Mouse (Mus musculus): ENCODE measurements at regions not wholly inside any gene's neighbourhood (a gene's known extent, or its start where the extent isn't known, plus 50 kb on each side); places are given as distances from the start of the nearest gene placed in this dataset.
"Not testable (repeated sequence)": the region's sequence is repeated elsewhere in the genome, so short reads cannot be mapped to it uniquely, and the experiment has no call there.

DNA sequence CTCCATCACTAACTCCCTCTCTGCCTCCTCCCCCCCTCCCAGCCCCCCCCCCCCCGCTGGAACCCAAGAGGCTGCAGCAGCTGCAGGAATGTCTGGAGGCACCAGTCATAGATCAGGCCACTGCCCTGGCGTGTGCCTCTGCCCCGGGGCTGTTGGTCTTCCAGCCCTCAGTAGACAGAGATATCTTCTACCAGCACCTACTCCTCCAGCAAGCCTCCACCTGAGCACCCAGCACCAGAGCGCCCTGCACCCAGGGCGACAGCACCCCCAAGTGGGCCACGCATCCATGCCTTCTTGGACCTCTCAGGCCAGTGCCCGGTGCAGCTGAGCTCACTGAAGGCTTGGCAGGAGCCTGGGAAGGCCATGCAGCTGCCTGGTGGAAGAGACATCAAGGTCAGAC, 936.5 kb downstream of the Diaph3 start:
- DNase-seq (ENCODE audit: low read depth, low spot score) = no peak

DNA sequence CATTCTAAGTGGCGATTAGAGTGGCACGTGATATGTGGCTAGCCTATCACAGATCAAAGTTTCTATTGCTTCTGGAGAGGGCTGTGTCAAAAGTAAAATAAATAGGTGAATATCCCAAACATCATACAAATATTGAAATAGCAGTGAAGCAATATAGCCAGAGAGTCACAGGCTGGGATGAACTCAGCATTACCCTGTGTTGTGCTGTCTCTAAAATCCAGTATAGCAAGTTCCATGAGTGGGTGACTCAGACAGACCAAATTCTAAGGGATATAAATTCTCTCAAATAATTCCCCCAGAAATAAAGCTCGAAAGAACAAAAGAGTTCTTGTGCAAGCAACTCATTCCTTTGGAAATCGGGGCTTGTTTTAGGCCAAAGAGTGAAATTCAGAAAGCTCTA, 943.2 kb downstream of the Diaph3 start:
- no peak for DNase-seq (ENCODE audit: low read depth, low spot score)

DNA sequence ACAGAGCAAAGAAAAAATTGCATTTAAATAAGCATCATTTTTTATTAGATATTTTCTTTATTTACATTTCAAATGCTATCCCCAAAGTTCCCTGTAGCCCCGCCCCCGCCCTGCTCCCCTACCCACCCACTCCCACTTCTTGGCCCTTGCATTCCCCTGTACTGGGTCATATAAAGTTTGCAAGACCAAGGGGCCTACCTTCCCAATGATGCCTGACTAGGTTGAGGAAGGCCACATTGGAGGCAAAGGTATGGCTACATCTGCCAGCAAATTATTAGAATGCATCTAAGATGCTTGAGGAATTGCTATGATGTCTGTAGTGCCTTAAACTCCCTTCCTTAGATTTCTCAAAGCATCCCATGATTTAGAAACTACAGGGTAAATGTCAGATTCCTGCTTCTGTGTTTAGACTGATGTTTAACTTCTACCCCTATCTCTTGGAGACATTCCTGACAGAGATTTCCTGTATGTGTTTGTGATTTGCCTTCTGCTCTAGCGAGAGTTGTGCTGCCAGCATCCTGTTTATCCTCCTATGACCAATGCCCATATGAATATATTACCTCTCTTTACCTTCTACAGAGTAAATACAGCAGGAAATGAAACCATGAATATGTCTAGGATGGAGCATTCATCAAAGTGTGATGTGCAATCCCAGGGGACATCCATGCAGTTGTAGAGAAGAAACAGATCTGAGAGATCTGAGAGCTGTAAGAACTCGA, 956.2 kb downstream of the Diaph3 start:
- DNase-seq (ENCODE audit: low read depth, low spot score) = no peak

DNA sequence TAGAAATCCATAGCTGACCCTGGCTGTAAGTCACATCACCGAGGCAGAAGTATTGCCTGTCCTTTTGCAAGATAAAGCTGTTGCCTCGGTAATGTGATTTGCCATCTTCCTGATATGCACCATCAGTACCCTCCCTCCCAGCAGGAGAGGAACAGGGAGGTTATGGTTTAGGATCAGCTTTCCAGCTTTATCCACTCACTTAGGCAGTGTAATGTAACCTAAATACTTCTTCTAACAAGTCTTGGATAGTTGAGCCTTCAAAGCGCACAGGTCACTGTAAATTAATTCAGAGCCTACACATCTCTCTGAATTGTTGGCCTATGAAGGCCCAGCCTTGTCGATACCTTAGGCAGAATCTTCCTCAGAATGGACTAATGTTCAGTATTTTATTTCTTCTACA, 962.5 kb downstream of the Diaph3 start:
- DNase-seq (ENCODE audit: low read depth, low spot score) = no peak

DNA sequence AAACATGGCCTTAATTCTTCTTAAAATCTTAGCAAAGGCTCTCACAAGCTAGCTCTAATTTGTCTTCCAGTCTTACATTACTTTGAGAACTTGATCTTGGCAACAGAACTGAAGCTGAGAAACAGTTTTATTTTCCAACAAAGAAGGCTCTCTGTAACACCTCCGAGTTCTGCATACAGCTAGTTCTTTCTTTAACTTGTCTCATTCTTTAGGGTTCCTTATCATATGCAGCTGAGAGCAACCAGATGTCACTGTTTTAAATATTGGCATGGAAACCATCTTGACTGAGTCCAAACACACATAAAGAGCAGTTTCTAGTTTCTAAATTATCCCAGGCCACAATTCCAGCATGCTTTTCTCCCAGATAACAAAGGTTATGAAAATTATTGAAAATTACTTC, 969.9 kb downstream of the Diaph3 start:
- no peak for DNase-seq (ENCODE audit: low read depth, low spot score)

DNA sequence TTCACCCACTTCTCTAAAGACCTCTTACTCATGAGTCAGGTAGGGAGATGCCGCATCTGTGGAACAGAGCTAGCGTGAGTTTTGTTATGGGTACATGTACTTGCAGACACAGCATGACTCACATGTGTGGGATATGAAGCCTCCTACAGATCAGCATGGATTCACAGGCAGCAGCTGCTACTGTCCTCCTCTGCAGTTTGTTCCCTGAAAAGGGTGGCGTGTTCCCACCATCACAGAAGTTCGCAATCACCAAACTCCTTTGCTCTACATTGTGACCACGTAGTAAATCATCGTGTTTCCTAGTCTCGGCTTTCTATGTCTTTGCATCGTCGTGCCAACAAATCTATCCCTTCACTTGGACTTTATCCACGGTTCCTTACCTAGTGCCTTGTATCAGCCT, 981.9 kb downstream of the Diaph3 start:
- no peak for DNase-seq (ENCODE audit: low read depth, low spot score)

DNA sequence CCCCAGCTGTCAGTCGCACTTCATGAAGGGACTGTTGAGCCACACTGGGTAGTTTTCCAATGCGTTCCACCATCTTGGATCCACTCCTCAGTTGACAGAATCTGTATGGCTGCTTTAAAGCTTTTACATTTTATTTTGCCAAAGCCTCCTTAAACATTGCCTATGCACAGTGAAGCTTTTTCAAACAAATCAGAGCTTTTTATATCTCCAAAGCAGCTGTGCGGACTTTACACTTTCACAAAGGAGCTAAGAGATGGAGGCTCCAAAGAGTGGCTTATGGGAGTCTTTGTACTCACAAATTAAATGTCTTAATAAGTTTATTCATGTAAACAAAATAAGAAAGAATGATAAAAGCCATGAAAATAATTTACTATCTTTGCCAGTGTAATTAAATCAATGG, 986.3 kb downstream of the Diaph3 start:
- DNase-seq (ENCODE audit: low read depth, low spot score) = no peak

DNA sequence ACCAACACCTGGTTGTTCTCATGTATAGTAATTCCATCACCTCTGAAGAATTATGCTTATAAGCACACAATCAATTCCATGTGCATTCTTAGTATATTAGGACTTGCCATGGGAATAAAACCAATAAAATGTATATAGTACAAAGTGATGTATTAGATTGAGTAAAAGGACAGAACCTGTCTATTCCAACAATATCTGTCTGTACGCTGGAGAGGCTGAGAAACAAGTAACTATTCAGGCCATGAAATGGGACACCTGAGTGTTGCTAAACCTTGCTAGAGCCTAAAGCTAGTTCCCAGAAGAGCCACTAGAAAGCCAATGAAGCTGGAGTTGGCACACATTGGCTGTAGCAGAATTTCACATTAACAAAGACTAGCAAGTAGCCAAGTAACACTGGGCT, 989.8 kb downstream of the Diaph3 start:
- no peak for DNase-seq (ENCODE audit: low read depth, low spot score)

DNA sequence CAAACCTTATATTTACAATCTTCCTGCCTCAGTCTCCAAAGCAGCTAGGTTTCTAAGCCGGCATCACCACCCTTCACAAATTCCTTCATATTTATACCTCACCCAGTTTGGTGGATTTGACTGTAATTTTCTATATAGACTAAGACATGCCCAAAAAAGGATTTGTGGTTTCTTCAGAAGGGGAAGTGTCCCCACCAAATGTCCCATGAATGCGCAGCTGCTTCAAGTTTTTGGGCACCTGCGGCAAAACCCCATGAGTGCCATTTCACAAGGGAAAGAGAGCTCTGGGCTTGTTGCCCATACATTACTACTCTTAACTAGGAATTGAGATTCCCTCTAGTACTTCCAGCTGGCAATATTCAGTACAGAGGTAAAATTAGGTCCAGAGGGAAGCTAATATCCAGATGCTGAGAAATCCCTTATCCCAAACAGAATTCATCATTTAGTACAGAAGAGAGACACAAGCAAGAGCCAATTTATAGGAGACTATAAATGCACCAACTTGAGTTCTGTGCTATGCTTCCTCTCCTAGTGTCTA, 990.6 kb downstream of the Diaph3 start:
- DNase-seq (ENCODE audit: low read depth, low spot score) = no peak

DNA sequence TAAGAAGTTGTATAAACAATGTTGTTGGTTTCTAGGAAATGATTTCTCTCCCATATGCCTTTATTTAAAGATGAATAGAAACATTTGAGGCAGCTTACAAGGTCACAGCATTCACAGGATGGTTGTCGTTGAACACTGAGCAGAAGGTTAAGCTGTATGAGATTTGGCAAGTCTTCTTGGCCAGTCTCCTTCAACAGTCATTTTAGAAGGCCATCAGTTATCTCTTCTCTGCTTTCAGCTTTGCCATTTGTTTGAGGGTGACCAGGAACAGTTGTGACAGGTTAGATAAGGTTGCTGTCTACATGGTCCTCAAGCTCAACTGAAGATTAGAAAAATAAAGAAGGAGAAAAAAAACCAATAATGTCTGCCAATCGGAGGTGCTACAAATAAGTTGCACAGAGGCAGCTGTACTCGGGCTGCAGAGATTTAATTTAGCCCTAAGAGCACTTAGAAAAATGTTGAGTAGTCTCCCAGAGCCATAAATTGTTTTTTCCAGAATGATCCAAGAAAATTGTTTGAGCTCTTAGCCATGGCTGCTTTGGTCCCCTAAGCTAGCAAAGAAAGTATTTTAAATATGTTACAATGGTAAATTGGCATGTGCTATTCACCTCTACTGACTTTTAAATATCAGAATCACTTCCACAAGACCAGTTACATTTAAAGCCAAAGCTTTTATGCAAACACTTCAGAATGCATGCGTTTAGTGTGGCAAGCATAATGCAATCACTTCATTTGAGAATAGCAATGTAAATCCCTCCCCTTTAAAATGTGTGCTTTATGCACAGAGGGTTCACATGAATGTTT, 1025.6 kb downstream of the Diaph3 start:
- DNase-seq (ENCODE audit: low read depth, low spot score) = no peak

DNA sequence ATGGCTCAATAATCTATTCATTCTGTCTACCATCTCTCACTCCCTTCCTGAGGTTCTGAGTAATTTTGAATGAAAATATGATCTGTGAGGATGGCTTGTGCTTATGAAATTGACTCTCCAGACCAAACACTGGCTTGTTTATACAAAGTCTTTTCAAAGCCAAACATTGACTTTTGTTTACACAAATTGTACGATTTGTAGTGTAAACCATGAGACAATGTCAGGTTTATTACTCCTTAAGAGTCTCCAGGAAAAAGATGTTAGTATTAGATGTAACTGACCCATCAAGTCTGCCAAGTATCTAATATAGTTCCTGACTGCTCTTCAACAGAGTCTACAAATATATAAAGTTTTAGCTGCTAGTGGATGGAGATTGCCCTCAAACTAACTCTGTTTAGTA, 1039.5 kb downstream of the Diaph3 start:
- DNase-seq (ENCODE audit: low read depth, low spot score) = no peak

DNA sequence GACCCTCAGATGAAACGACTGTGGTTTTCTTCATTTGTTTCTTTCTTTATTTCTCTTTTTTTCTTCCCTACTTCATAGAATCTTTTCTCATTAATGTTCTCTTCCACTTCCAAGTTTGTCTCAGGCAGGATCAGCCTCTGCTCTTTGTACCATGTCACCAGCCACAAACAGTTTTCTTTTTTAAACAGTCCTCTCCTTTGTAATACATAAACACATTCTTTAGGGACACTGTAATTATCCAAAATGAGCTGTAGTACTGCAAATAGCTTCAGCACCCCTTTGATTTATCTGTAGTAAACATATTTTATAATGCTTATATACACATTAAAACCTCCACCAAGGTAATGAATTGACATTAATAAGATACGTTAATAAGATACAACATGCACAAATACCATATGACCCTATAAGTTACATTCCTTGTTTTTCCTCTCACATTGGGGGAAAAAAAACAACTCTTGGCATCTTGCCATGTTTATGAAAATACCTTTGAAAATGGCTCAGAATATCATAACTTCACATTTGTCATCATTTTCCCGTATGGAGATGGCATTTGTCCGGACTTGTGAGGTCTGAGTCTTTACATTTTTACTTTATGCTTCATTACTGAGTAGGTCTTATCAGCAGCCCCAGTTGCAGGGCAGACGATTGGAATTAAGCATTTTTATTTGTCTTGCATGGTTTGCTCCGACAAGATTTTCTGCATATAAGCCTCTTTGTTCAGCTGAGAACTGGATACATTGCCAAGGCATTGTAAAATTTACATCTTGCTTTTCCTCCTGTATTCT, 1070.5 kb downstream of the Diaph3 start:
- no peak for DNase-seq (ENCODE audit: low read depth, low spot score)

DNA sequence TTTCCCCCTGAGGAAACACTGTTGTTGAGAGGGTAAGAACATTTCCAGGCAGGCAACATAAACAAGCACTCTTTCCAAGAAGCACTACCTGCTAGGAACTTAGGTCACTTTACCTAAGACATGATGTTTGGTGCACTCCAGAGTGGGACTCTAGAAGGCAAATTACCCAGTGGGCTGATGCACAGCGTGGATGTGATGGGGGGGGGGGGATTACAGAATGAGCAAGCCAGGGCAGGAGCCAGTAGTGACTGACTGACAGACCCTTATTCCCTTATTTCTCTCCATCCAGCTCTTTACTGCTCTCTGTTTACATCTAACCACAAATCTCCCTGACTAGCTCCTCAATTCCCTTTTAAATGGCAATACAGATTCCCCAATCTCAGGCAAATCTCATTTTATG, 1071.7 kb downstream of the Diaph3 start:
- DNase-seq (ENCODE audit: low read depth, low spot score) = no peak

DNA sequence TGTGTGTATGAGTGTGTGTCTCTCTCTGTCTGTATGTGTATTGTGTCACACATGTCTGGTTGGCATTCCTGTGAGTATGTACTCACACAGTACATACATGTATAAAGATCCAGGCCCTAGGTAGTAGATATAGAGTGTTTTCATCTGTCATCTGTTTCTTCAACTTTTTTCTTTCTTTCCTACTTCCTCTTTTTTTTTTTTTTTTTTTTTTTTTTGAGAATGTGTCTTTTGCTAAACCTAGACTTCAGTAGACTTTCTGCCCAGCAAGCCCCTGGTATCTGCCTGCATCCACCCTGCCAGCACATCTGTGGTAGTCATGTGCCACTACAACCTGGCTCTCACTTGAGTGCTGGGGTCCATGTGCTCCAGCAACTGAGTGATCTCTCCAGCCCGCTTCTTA, 1073.3 kb downstream of the Diaph3 start:
- no peak for DNase-seq (ENCODE audit: low read depth, low spot score)

DNA sequence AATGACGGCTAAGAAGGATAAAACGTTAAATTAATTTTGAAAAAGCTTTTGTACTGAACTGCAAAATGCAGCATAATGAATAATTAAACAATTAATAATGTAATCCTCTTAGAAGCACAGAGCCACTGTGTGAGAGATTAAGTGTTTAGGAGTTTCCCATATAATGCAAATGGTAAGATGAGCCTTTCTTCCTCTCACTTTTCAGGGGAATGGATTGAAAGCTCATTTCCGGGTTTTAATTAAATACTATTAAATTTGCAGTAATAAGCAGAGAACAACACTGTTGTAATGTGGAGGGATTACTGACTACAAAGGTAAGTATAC, 1077.5 kb downstream of the Diaph3 start:
- DNase-seq (ENCODE audit: low read depth, low spot score) = no peak

DNA sequence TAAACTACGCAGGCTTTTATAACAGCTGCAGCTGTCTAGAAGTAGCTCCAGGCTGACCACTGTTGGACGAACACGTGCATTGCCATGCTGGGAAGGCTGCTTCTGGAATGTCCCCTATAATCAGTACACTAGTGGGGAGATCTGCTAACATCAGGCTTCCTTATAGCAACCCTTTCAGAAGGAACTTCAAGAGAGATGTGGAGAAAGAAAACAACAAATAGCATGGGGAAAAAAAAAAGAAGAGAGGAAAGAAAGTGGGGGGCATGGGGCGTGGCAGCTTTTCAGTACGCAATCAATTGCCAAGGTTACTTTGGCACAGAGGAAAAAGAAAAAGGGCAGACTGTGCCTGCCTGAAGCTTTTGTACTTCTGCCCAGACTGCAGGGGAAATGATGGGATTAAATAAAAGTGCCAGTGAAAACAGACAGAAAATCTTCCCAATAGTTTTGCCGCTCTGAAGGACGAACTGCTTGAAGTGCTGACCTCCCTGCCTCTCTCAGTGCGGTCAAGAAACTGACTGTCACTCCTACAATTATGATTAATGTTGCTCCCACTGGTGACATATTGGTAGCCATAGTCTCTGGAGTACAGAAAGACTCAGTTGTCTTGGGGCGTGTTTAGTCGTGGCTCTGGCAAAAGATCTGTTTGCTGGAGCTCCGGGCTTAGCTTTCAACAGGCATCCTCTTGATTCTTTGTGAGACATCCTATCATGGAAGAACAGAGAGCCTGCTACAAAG, 1078.0 kb downstream of the Diaph3 start:
- no peak for DNase-seq (ENCODE audit: low read depth, low spot score)

DNA sequence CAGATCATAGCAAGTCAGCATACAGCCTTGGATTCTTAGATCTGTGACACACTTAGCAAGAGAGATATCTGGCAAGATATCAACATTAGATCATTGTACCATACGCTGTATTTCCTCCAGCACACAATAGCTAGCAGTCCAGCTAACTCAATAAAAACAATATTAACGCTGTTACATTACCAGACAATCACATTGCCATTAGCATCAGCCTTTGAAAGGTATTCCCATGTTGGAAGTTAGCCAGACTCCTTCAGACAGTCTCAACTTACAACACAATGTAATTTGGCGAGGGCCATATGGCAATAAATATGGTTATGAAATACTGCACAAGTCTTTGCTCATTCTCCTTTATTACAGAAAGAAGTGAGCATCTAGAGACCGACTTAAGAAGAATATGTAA, 1084.0 kb downstream of the Diaph3 start:
- DNase-seq (ENCODE audit: low read depth, low spot score) = no peak

DNA sequence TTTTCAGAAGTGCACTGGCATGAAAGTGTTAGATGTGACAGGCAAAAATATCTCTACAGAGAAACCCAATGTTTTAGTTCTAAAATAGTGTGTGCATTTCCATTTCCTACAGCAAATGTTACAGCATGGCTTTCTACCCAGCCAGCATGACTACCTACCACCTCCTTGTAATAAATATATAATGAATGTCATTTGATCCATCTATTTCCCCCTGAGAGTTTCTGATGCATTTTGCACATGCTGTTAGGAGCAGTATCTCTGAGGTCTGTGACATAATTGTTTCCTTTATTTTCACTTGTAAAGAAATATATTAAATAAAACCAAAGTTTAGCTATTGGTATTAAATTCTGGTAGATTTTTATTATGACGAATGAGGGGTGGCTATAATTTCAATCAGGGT, 1086.4 kb downstream of the Diaph3 start:
- DNase-seq (ENCODE audit: low read depth, low spot score) = no peak

DNA sequence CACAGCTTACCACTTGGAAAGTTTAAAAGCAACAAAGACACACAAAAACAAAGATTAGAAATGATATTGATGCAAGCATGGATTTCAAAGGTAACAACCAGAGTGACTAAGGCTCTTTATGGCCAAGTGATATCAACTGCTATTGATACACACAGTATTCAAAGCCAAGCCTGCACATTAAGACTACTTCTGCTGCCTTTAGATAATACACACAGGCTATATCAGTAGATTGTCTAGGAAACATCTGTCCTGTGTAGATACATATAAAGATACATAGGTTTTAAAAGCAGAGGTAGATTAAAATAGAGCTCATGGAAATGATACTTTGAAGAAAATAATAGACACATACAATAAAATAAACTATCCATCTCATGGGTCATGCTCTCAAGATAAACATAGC, 1111.6 kb downstream of the Diaph3 start:
- DNase-seq (ENCODE audit: low read depth, low spot score) = no peak

DNA sequence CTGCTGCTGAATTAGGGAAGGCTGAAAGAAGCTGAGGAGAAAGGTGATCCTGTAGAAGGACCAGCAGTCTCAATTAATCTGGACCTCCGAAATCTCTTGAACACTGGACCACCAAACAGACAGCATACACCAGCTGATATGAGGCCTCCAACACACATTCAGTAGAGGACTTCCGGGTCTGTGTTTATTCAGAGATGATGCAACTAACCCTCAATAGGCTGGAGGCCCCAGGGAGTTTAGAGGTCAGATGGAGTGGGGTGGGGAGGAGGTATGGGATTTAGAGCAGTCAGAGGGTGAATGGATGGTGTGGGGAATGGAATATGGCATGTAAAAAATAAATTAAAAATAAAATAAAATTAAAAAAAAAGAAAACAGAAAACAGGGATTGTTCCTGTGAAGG, 1123.4 kb downstream of the Diaph3 start:
- not testable (repeated sequence) for DNase-seq (ENCODE audit: low read depth, low spot score)
